Mouse (Mus musculus) ES-CJ7 (cell line): ENCODE measurements around the gene Olfr968.
A peak's percentile ranks its signal among the peaks of the same experiment; 100 is the strongest.

ENCODE experiments used
- DNase-seq: peaks from one replicate; pipeline ENCODE4 v3.0.0; 2011; ENCODE audit warnings: low read depth, low spot score

The Olfr968 gene

DNA sequence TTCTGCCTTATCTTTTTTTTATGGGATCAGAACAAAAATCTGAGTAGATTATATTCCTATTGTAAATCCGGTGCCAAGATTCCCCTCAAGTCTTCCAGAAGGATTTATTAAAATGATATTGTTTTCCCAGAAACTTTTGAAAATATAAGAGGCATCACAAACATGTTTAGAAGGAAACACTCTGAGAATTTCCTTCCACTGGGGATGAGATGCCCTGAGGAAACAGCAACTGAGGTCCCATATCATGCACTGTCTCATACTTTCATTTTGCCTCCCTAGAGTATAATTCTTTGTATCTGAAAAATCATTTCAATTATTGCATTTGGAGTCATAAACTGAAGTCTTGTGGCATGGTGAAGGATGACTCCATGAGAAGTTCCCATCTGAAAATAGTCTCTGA, at the start of gene Olfr968:
Olfr968 (minus strand) TSS at position 101 of the 400 bp plus-strand sequence.
- no peak for DNase-seq

GRCm38 (mm10) chr9:39808560-39808959, 25.5 kb upstream of the Olfr968 start, which contains the start of gene Olfr970:
Gene Olfr970 (plus strand): TSS chr9:39808860.
- DNase-seq: no peak

- DNase-seq: no peak
Observed at GRCm38 (mm10) chr9:39790558-39790957, 7.5 kb upstream of the Olfr968 start, which contains the start of gene Olfr969. Gene Olfr969 (plus strand): TSS chr9:39790945.

DNA sequence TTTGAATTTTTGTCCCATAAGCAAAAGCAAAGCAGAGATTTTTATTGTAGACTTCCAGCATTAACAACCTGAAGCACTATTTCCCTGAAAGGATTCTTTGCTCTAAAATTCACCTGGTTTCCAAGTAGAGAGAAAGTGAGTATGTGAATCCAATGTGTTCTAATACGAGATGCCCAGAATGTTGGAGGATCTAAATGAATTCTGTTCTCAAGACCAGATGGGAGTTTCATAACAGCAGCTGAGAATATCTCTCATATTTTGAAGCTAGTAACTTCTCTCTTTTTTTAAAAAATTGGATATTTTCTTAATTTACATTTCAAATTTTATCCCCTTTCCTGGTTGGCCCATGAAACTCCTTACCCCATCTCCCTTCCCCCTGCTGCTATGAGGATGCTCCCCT, 36.6 kb downstream of the Olfr968 start:
- DNase-seq: no peak

DNA sequence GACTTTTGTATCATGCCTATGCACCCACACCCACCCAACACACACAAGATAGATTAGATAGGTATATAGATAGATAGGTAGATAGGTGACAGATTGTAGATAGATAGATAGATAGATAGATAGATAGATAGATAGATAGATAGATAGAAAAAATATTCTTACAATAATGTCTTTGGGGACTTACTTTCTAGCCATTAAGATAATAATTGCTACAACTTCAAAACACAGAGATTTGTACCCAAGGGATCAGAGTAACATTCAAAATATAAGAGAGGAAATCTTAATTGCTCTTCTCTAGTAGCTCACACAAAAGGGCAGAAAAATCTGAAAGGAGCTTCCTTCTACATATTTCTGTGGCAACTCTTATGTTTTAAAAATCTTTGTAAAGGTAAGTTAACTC, 37.1 kb downstream of the Olfr968 start, which contains the start of gene Olfr967:
Olfr967 (plus strand) TSS at position 301 of the 400 bp plus-strand sequence.
- DNase-seq: no peak

GRCm38 (mm10) chr9:39740741-39741140, 42.3 kb downstream of the Olfr968 start:
- peak; percentile 80 for DNase-seq

DNA sequence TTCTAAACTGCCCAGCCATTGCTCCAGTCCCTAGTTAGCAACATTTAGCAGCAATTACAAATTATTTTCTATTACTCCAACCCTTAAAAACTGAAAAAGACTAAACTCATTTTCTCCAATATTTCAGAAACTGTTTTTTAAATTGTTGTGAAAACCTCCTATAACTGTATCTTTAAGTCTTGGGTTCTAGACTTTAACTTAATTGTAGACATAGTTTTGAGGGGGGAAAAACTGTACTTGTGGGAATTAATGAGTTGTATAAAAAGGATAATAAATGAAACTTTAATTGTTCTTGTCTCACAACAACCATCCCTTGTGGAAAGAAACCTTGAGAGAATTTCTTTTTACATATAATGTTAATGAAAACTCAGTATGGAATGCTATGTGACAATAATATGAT, 52.4 kb downstream of the Olfr968 start, which contains the start of gene Olfr150:
Olfr150 (plus strand) TSS at position 301 of the 400 bp plus-strand sequence.
- no peak for DNase-seq
